Mouse (Mus musculus): ENCODE results near the gene Mmp28.

Mmp28 gene

DNA sequence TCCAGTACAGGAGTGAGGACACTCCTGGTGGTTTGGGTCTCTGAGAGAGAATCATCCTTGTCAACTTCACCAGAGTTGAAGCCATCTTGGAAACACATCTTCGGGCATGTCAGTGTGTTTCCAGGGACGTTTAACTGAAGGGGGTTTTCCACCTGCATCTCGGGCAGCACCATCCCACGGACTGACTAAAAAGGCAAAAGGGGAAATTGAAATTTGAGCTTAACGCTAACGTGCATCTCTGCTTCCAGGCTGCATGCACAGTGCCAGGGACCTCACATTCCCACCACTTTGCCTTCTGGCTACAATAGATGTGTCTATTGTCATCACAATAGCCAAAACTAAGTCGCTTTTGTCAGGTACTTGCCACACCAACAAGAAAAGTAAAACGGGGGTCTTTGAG is 54.6 kb downstream of the Mmp28 start:
- DNase-seq (ENCODE audit: low spot score in 2 of 2) = no peak

DNA sequence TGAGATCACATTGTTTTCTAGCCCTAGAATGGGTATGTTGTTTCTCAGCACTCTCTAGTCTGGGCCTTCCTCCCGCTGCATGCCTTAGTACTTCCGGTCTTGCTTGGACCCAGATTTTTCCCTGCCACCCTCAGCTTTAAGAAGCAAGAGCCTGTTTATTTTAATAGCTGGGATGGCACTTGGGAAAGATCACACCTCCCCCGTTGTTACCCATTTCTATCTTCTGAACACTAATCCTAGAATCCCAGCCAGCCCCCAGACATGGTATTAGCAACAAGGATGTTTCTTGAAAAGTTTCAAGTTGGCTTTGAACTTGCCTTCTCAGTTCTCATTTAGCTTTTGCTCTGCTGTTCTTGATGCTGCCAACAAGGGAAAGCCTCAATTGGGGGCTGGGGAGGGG is 56.5 kb downstream of the Mmp28 start:
- DNase-seq (ENCODE audit: low spot score in 2 of 2) = no peak

DNA sequence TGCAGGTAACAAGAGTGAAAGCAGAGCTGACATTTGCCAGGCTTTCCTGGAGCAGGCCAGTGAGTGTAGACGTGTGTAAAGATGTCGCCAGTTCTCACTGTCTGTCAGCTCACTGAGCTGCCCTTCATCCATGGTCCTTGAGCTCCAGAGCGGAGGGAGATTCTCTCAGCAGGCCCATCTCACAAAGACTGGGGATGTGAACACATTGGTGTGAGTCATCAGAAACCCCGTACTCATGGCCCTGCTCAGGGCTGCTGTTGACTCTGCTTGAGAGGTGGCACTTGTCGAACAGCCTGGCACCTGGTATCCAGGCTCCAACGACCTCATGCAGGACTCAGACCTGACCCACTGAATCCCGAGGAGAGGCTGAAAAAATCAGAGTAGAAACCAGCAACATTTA is 59.1 kb downstream of the Mmp28 start:
- DNase-seq (ENCODE audit: low spot score in 2 of 2) = no peak

DNA sequence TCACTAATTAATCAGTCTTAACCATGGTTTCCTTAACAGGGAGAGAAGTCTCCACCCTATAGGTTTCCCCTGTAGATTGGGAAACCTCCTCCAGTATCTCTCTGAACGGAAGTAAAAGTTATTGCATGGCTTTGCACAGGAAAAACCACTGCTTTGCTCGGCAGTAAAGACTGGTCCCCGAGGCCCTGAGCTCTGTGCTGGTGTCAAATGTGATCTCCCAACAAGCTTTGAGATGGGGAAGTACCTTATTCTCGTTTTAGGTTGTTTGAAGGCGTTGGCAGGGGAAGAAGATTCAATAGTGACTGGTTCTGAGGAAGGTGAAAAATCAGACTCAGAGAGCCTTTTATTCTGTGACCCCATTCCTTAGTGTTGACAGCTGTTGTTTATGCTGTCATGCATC is 64.1 kb downstream of the Mmp28 start:
- no peak for DNase-seq (ENCODE audit: low spot score in 2 of 2)

DNA sequence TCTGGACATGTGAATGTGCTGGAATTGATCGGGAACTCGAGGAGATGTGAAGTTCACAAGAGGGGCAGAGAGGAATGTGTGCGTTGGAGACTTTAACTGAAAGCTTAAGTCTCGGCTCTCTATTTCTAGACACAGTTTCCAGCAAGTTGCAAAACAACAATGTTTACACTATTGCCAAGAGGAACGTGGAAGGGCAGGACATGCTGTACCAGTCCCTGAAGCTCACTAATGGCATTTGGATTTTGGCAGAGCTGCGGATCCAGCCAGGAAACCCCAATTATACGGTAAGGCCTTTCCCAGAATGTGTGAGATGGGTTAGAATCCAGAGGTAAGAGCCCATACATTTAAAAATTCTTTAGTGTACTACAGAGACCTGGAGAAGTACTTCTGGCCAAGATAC is 65.2 kb downstream of the Mmp28 start:
- DNase-seq (ENCODE audit: low spot score in 2 of 2) = no peak

DNA sequence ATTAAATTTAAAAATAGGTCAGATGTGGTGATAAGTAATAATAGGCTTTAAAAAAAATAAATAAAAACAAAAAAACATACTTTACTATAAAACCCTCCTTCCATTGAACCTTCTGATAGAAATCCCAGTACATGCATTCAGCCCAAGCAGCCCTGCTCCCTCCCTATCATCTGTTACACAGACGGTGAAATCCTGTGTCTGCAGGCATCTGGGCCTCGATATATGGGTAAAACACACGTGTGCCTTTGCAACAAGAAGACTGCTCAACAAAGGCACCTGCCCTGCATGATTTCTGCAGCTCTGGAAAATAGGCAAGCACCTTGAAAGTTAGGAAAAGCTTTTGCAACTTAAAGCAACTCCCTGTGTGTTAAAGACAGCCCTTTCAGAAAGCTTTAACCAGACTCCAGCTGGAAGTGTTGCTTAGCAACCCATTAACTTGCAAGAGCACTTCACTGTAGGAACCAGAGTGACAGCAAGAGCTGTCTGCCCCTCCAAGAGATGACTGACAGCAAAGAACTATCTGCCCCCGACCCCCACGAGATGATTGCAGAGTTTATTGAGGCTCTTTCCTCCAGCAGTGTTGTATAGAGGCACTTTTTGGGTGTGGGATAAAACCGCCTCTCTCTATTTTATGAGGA is 68.0 kb downstream of the Mmp28 start:
- no peak for DNase-seq (ENCODE audit: low spot score in 2 of 2)

DNA sequence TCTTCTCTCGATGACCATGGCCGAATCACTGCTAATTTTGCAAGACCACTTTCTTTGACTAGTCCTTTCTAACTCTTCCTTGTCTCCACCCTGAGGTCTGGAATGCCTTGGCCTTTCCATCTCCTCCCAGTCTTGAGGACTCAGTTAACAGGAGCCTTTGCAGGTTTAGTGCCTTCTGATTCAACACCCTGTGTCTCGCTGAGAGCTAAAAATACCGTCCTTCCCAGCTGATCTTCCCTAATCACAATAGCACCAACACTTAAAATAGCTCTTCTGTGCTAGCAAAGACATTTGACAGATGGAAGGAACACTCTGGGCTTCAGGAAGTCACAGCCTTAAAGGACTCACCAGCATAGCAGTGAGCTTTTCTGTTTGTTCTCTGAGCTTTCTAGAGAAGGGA is 69.8 kb downstream of the Mmp28 start:
- no peak for DNase-seq (ENCODE audit: low spot score in 2 of 2)

Data from frontal cortex, postnatal 25 days (tissue).